Mouse (Mus musculus): ENCODE results near the gene Gtf2b.

- TF ChIP-seq CTCF (IDR thresholded peaks at IDR 0.05; ENCODE audit: borderline replicate concordance, control insufficient read depth, extremely low read depth, insufficient read depth, low read length, poor library complexity) (no peak), POLR2A (IDR thresholded peaks at IDR 0.05; ENCODE audit: control insufficient read depth, extremely low read depth, insufficient read depth, low read length, poor library complexity) (no peak)
These were observed 23.9 kb upstream of the Gtf2b start for GRCm38 (mm10) chr3:142740896-142741295.
